Mouse (Mus musculus) adrenal gland, postnatal 25 days (tissue): ENCODE measurements around the gene Lig1. TPM values are rescaled to one million over a fixed set of nuclear protein-coding genes. Genes with fewer than 3 reads are reported as not detected.
"Not testable (repeated sequence)": the region's sequence is repeated elsewhere in the genome, so short reads cannot be mapped to it uniquely, and the experiment has no call there.

ENCODE experiments used
- DNase-seq: peaks from one replicate; pipeline ENCODE4 v3.0.0; 2021; ENCODE audit warnings: mixed read lengths
- long read RNA-seq: library from polyadenylated mRNA; stranded (forward); transcript quantifications from one replicate; pipeline ENCODE4 v2.0.0, GENCODE M21; 2021
- total RNA-seq: library from RNA; stranded (reverse); gene quantifications from 2 replicates; pipeline ENCODE4 v1.2.3, GENCODE M21; 2021

Gene Lig1
- total RNA-seq = 17.7 and 20.2 TPM in 2 replicates
- long read RNA-seq, partial matches to known transcripts = 12 of 21 reads
- long read RNA-seq, other reads (novel, unspliced or antisense) = 9 of 21 reads

- no peak for DNase-seq
These were observed at the start of gene Lig1 for GRCm38 (mm10) chr7:13277081-13277480. Gene Lig1, plus strand, starts transcription at chr7:13277283.

- no peak for DNase-seq
These were observed 16.1 kb upstream of the Lig1 start for GRCm38 (mm10) chr7:13260746-13261700.

GRCm38 (mm10) chr7:13263851-13264250 is 13.2 kb upstream of the Lig1 start:
- DNase-seq = no peak

GRCm38 (mm10) chr7:13264396-13264795 is 12.7 kb upstream of the Lig1 start:
- no peak for DNase-seq

- DNase-seq = no peak
These were observed 8.3 kb upstream of the Lig1 start for GRCm38 (mm10) chr7:13268749-13269260.

GRCm38 (mm10) chr7:13269394-13269793 is 7.7 kb upstream of the Lig1 start:
- DNase-seq = no peak

GRCm38 (mm10) chr7:13271704-13272103 is 5.4 kb upstream of the Lig1 start:
- DNase-seq = no peak

GRCm38 (mm10) chr7:13277833-13278232 is 750 bp downstream of the Lig1 start:
- no peak for DNase-seq

GRCm38 (mm10) chr7:13278308-13278891 is 1.3 kb downstream of the Lig1 start, which contains the start of gene Zswim9:
Gene Zswim9, minus strand, starts transcription at chr7:13278721.
- DNase-seq = peak; percentile 90

- DNase-seq = not testable (repeated sequence)
These were observed 1.9 kb downstream of the Lig1 start for GRCm38 (mm10) chr7:13278957-13279356.

- no peak for DNase-seq
These were observed 11.5 kb downstream of the Lig1 start for GRCm38 (mm10) chr7:13288621-13289020.

GRCm38 (mm10) chr7:13290041-13290675 is 13.1 kb downstream of the Lig1 start:
- no peak for DNase-seq

GRCm38 (mm10) chr7:13291370-13291769 is 14.3 kb downstream of the Lig1 start:
- DNase-seq = no peak

GRCm38 (mm10) chr7:13293878-13294855 is 17.1 kb downstream of the Lig1 start:
- peak; percentile 44 for DNase-seq

GRCm38 (mm10) chr7:13295256-13295655 is 18.2 kb downstream of the Lig1 start:
- no peak for DNase-seq

GRCm38 (mm10) chr7:13297636-13298035 is 20.6 kb downstream of the Lig1 start:
- DNase-seq = no peak

GRCm38 (mm10) chr7:13298821-13299220 is 21.7 kb downstream of the Lig1 start:
- DNase-seq = no peak

- no peak for DNase-seq
These were observed 24.6 kb downstream of the Lig1 start for GRCm38 (mm10) chr7:13301643-13302042.

- DNase-seq = no peak
These were observed 25.7 kb downstream of the Lig1 start for GRCm38 (mm10) chr7:13302780-13303179.

GRCm38 (mm10) chr7:13303372-13303771 is 26.3 kb downstream of the Lig1 start:
- no peak for DNase-seq

- no peak for DNase-seq
These were observed 32.3 kb downstream of the Lig1 start for GRCm38 (mm10) chr7:13309407-13309806.
